Mouse (Mus musculus): Measurements from ENCODE around the gene Cpn1. TPM values are rescaled to one million over a fixed set of nuclear protein-coding genes. Genes with fewer than 3 reads are reported as not detected.

Gene Cpn1
- polyA plus RNA-seq, 1 experiment from 2014 or later: 45.3 TPM

- TF ChIP-seq EP300 (optimal IDR thresholded peaks at IDR 0.05) (no peak), CTCF (IDR thresholded peaks at IDR 0.05; ENCODE audit: low read depth) (no peak)
- peak overlapping the region; percentile 79 for H3K4me3 ChIP-seq (ENCODE audit: low read depth, low read length)
- H3K36me3 ChIP-seq (ENCODE audit: control insufficient read depth, insufficient read depth, low read length): no peaks in the 10 kb centered on the region
- H3K9ac ChIP-seq (ENCODE audit: low read length): peak overlapping the region; percentile 27; the same call in 1 of the 2 replicates
- no peaks in the 10 kb centered on the region for H3K27me3 ChIP-seq (ENCODE audit: control insufficient read depth, insufficient read depth, low read length)
- no peaks in the 10 kb centered on the region for H3K9me3 ChIP-seq (ENCODE audit: control insufficient read depth, low read length)
- peak overlapping the region; percentile 75 for H3K4me2 ChIP-seq (replicated peaks; ENCODE audit: low read depth)
- peaks cover 4% of the 10 kb centered on the region; the same call in 1 of the 2 replicates for H3K4me1 ChIP-seq (replicated peaks; ENCODE audit: control insufficient read depth, insufficient read depth)
- peak overlapping the region; percentile 82 for H3K27ac ChIP-seq (replicated peaks)
- ATAC-seq (ENCODE audit: low FRiP score, low TSS enrichment) (no peak), DNase-seq (ENCODE audit: low spot score) (no peak)
- WGBS: 18% methylated on average over 11 of the region's 11 CpGs
Observed at GRCm38 (mm10) chr19:43938355-43938754, 48.0 kb downstream of the Cpn1 start.

- Histone ChIP-seq H3K4me2 (replicated peaks; ENCODE audit: low read depth) (no peak overlapping the region), H3K36me3 (ENCODE audit: control insufficient read depth, insufficient read depth, low read length) (no peaks in the 10 kb centered on the region), H3K9ac (ENCODE audit: low read length) (no peak overlapping the region), H3K27me3 (ENCODE audit: control insufficient read depth, insufficient read depth, low read length) (no peaks in the 10 kb centered on the region), H3K4me3 (ENCODE audit: low read depth, low read length) (no peak overlapping the region), H3K27ac (replicated peaks) (no peak overlapping the region), H3K4me1 (replicated peaks; ENCODE audit: control insufficient read depth, insufficient read depth) (no peaks in the 10 kb centered on the region), H3K9me3 (ENCODE audit: control insufficient read depth, low read length) (no peaks in the 10 kb centered on the region)
- WGBS: 92% methylated on average over 6 of the region's 6 CpGs
- TF ChIP-seq EP300 (optimal IDR thresholded peaks at IDR 0.05): no peak
- no peak for TF ChIP-seq CTCF (IDR thresholded peaks at IDR 0.05; ENCODE audit: low read depth)
- no peak for DNase-seq (ENCODE audit: low spot score)
- ATAC-seq (ENCODE audit: low FRiP score, low TSS enrichment): no peak
Observed at GRCm38 (mm10) chr19:43930926-43931325, 55.4 kb downstream of the Cpn1 start.

GRCm38 (mm10) chr19:43930366-43930765, 56.0 kb downstream of the Cpn1 start:
- H3K27ac ChIP-seq (replicated peaks): no peak overlapping the region
- no peak overlapping the region for H3K9ac ChIP-seq (ENCODE audit: low read length)
- H3K9me3 ChIP-seq (ENCODE audit: control insufficient read depth, low read length): no peaks in the 10 kb centered on the region
- no peaks in the 10 kb centered on the region for H3K27me3 ChIP-seq (ENCODE audit: control insufficient read depth, insufficient read depth, low read length)
- H3K4me2 ChIP-seq (replicated peaks; ENCODE audit: low read depth): no peak overlapping the region
- H3K4me1 ChIP-seq (replicated peaks; ENCODE audit: control insufficient read depth, insufficient read depth): no peaks in the 10 kb centered on the region
- WGBS: 17% methylated on average over 7 of the region's 7 CpGs
- TF ChIP-seq CTCF (IDR thresholded peaks at IDR 0.05; ENCODE audit: low read depth) (no peak), EP300 (optimal IDR thresholded peaks at IDR 0.05) (no peak)
- no peak overlapping the region for H3K4me3 ChIP-seq (ENCODE audit: low read depth, low read length)
- no peaks in the 10 kb centered on the region for H3K36me3 ChIP-seq (ENCODE audit: control insufficient read depth, insufficient read depth, low read length)
- no peak for DNase-seq (ENCODE audit: low spot score)
- peak; percentile 88 for ATAC-seq (ENCODE audit: low FRiP score, low TSS enrichment)

GRCm38 (mm10) chr19:43929869-43930268, 56.5 kb downstream of the Cpn1 start:
- Histone ChIP-seq H3K36me3 (ENCODE audit: control insufficient read depth, insufficient read depth, low read length) (no peaks in the 10 kb centered on the region), H3K9me3 (ENCODE audit: control insufficient read depth, low read length) (no peaks in the 10 kb centered on the region), H3K27me3 (ENCODE audit: control insufficient read depth, insufficient read depth, low read length) (no peaks in the 10 kb centered on the region), H3K27ac (replicated peaks) (no peak overlapping the region), H3K9ac (ENCODE audit: low read length) (no peak overlapping the region), H3K4me1 (replicated peaks; ENCODE audit: control insufficient read depth, insufficient read depth) (no peaks in the 10 kb centered on the region), H3K4me2 (replicated peaks; ENCODE audit: low read depth) (no peak overlapping the region), H3K4me3 (ENCODE audit: low read depth, low read length) (no peak overlapping the region)
- WGBS: 52% methylated on average over 11 of the region's 11 CpGs
- no peak for DNase-seq (ENCODE audit: low spot score)
- TF ChIP-seq EP300 (optimal IDR thresholded peaks at IDR 0.05) (no peak), CTCF (IDR thresholded peaks at IDR 0.05; ENCODE audit: low read depth) (no peak)
- peak; percentile 20; the same call in 1 of the 2 replicates for ATAC-seq (ENCODE audit: low FRiP score, low TSS enrichment)

GRCm38 (mm10) chr19:43927967-43928366, 58.4 kb downstream of the Cpn1 start:
- H3K4me3 ChIP-seq (ENCODE audit: low read depth, low read length): no peak overlapping the region
- ATAC-seq (ENCODE audit: low FRiP score, low TSS enrichment): no peak

GRCm38 (mm10) chr19:43927057-43927456, 59.3 kb downstream of the Cpn1 start:
- no peak overlapping the region for H3K4me2 ChIP-seq (replicated peaks; ENCODE audit: low read depth)
- H3K9me3 ChIP-seq (ENCODE audit: control insufficient read depth, low read length): no peaks in the 10 kb centered on the region
- TF ChIP-seq CTCF (IDR thresholded peaks at IDR 0.05; ENCODE audit: low read depth) (no peak), EP300 (optimal IDR thresholded peaks at IDR 0.05) (no peak)
- ATAC-seq (ENCODE audit: low FRiP score, low TSS enrichment) (no peak), DNase-seq (ENCODE audit: low spot score) (no peak)
- H3K4me3 ChIP-seq (ENCODE audit: low read depth, low read length): no peak overlapping the region
- 61% methylated on average over 10 of the region's 10 CpGs for WGBS
- H3K36me3 ChIP-seq (ENCODE audit: control insufficient read depth, insufficient read depth, low read length): no peaks in the 10 kb centered on the region
- H3K27ac ChIP-seq (replicated peaks): no peak overlapping the region
- H3K4me1 ChIP-seq (replicated peaks; ENCODE audit: control insufficient read depth, insufficient read depth): no peaks in the 10 kb centered on the region
- H3K9ac ChIP-seq (ENCODE audit: low read length): no peak overlapping the region
- H3K27me3 ChIP-seq (ENCODE audit: control insufficient read depth, insufficient read depth, low read length): no peaks in the 10 kb centered on the region

More at GRCm38 (mm10) chr19:43927967-43928366, 58.4 kb downstream of the Cpn1 start:
- Histone ChIP-seq H3K27ac (replicated peaks) (no peak overlapping the region), H3K9me3 (ENCODE audit: control insufficient read depth, low read length) (no peaks in the 10 kb centered on the region), H3K27me3 (ENCODE audit: control insufficient read depth, insufficient read depth, low read length) (no peaks in the 10 kb centered on the region), H3K9ac (ENCODE audit: low read length) (no peak overlapping the region), H3K4me1 (replicated peaks; ENCODE audit: control insufficient read depth, insufficient read depth) (no peaks in the 10 kb centered on the region), H3K36me3 (ENCODE audit: control insufficient read depth, insufficient read depth, low read length) (no peaks in the 10 kb centered on the region), H3K4me2 (replicated peaks; ENCODE audit: low read depth) (no peak overlapping the region)
- 64% methylated on average over 5 of the region's 5 CpGs for WGBS
- TF ChIP-seq CTCF (IDR thresholded peaks at IDR 0.05; ENCODE audit: low read depth) (no peak), EP300 (optimal IDR thresholded peaks at IDR 0.05) (no peak)
- DNase-seq (ENCODE audit: low spot score): no peak
